Mouse (Mus musculus) intestine, postnatal 0 days (tissue): Measurements from ENCODE around the gene Ccdc73. TPM values are rescaled to one million over a fixed set of nuclear protein-coding genes. Genes with fewer than 3 reads are reported as not detected.
A peak's percentile ranks its signal among the peaks of the same experiment; 100 is the strongest.
"Not testable (repeated sequence)": the region's sequence is repeated elsewhere in the genome, so short reads cannot be mapped to it uniquely, and the experiment has no call there.

Source experiments
- ATAC-seq: fragments of 200-750 bp; cut with Nextera tagmentation; 2 replicates; pipeline ENCODE4 v1.8.0; 2017; ENCODE audit warnings: mild to moderate bottlenecking, moderate TSS enrichment, moderate library complexity
- H3K27ac ChIP-seq: fragments of 300-500 bp; sonication (generic); 2 replicates; pipeline ENCODE4 v1.5.1; 2014; ENCODE audit warnings: mild to moderate bottlenecking, low read depth, low read length, moderate library complexity
- H3K27me3 ChIP-seq: fragments of 300-500 bp; sonication (generic); replicated peaks from 2 replicates; pipeline ENCODE4 v1.6.1; 2014; ENCODE audit warnings: low read length, mixed read lengths; ENCODE audit not compliant: control insufficient read depth, insufficient read depth
- H3K36me3 ChIP-seq: fragments of 300-500 bp; sonication (generic); 2 replicates; pipeline ENCODE4 v1.6.1; 2014; ENCODE audit warnings: mild to moderate bottlenecking, moderate library complexity; ENCODE audit not compliant: control insufficient read depth, insufficient read depth
- H3K4me1 ChIP-seq: fragments of 300-500 bp; sonication (generic); replicated peaks from 2 replicates; pipeline ENCODE4 v1.6.1; 2014; ENCODE audit warnings: antibody characterized with exemption, low read length, mixed read lengths; ENCODE audit not compliant: control insufficient read depth, insufficient read depth
- H3K4me2 ChIP-seq: fragments of 300-500 bp; sonication (generic); replicated peaks from 2 replicates; pipeline ENCODE4 v1.6.1; 2014; ENCODE audit warnings: low read depth, mild to moderate bottlenecking, moderate library complexity
- H3K4me3 ChIP-seq: fragments of 300-500 bp; sonication (generic); 2 replicates; pipeline ENCODE4 v1.5.1; 2014; ENCODE audit warnings: low read depth, low read length
- H3K9ac ChIP-seq: fragments of 300-500 bp; sonication (generic); 2 replicates; pipeline ENCODE4 v1.6.1; 2014; ENCODE audit warnings: mild to moderate bottlenecking, low read depth, low read length
- H3K9me3 ChIP-seq: fragments of 300-500 bp; sonication (generic); 2 replicates; pipeline ENCODE4 v1.6.1; 2016; ENCODE audit warnings: mixed run types; ENCODE audit not compliant: control insufficient read depth
- CTCF ChIP-seq: sonication (generic); IDR thresholded peaks from 2 replicates; pipeline ENCODE4 v1.5.1; 2016; ENCODE audit warnings: low read depth, mild to moderate bottlenecking, control low read depth, antibody characterized with exemption, moderate library complexity
- WGBS: fragments of 180-500 bp; shearing (Covaris S2); extraction: QIAGEN DNeasy Blood & Tissue Kit; methylation state at CpG from one replicate; pipeline ENCODE4 v1.1.7; 2014; 5-methylcytosine and 5-hydroxymethylcytosine counted together
- polyA plus RNA-seq: library from polyadenylated mRNA; unstranded; fragments of >200 nt; fragmentation: Nextera tagmentation; extraction: Ambion mirVana; gene quantifications from 2 replicates; pipeline ENCODE4 v1.2.1, GENCODE M21; 2015

Ccdc73 gene
- polyA plus RNA-seq, 1 experiment from 2014 or later = 4.8 TPM

GRCm38 (mm10) chr2:104860426-104860825, 7.2 kb upstream of the Ccdc73 start:
- Histone ChIP-seq H3K9ac (no peak overlapping the region), H3K4me1 (no peaks in the 10 kb centered on the region), H3K9me3 (no peaks in the 10 kb centered on the region), H3K4me2 (no peak overlapping the region), H3K4me3 (no peak overlapping the region), H3K27me3 (no peaks in the 10 kb centered on the region), H3K36me3 (no peaks in the 10 kb centered on the region), H3K27ac (no peak overlapping the region)
- ATAC-seq = no peak
- no peak for TF ChIP-seq CTCF
- 76% methylated on average over 10 of the region's 10 CpGs for WGBS

- no peak for TF ChIP-seq CTCF
- WGBS = 62% methylated on average over 4 of the region's 4 CpGs
- Histone ChIP-seq H3K9me3 (no peaks in the 10 kb centered on the region), H3K9ac (no peak overlapping the region), H3K27me3 (no peaks in the 10 kb centered on the region), H3K36me3 (no peaks in the 10 kb centered on the region), H3K4me1 (no peaks in the 10 kb centered on the region), H3K27ac (no peak overlapping the region), H3K4me3 (no peak overlapping the region), H3K4me2 (no peak overlapping the region)
- ATAC-seq = peak; percentile 86
Observed at GRCm38 (mm10) chr2:104864176-104864860, 3.3 kb upstream of the Ccdc73 start.

- 66% methylated on average over 3 of the region's 3 CpGs for WGBS
- ATAC-seq = no peak
- no peak overlapping the region for H3K9ac ChIP-seq
Observed at GRCm38 (mm10) chr2:104869101-104869500, 1.5 kb downstream of the Ccdc73 start.

GRCm38 (mm10) chr2:104878794-104879193, 11.2 kb downstream of the Ccdc73 start:
- Histone ChIP-seq H3K9me3 (no peaks in the 10 kb centered on the region), H3K4me3 (no peak overlapping the region), H3K4me2 (no peak overlapping the region), H3K9ac (no peak overlapping the region), H3K36me3 (no peaks in the 10 kb centered on the region), H3K4me1 (no peaks in the 10 kb centered on the region), H3K27ac (no peak overlapping the region), H3K27me3 (no peaks in the 10 kb centered on the region)
- no peak for ATAC-seq
- 83% methylated on average over 8 of the region's 8 CpGs for WGBS
- no peak for TF ChIP-seq CTCF

More at GRCm38 (mm10) chr2:104869101-104869500, 1.5 kb downstream of the Ccdc73 start:
- Histone ChIP-seq H3K36me3 (no peaks in the 10 kb centered on the region), H3K4me1 (no peaks in the 10 kb centered on the region), H3K9me3 (no peaks in the 10 kb centered on the region), H3K27me3 (no peaks in the 10 kb centered on the region), H3K4me3 (no peak overlapping the region), H3K4me2 (no peak overlapping the region), H3K27ac (no peak overlapping the region)
- no peak for TF ChIP-seq CTCF

- Histone ChIP-seq H3K27ac (no peak overlapping the region), H3K9me3 (no peaks in the 10 kb centered on the region), H3K36me3 (no peaks in the 10 kb centered on the region), H3K9ac (no peak overlapping the region), H3K4me2 (no peak overlapping the region), H3K4me1 (no peaks in the 10 kb centered on the region), H3K4me3 (no peak overlapping the region), H3K27me3 (no peaks in the 10 kb centered on the region)
- no peak for ATAC-seq
- TF ChIP-seq CTCF = no peak
- 89% methylated on average over 18 of the region's 18 CpGs for WGBS
Observed at GRCm38 (mm10) chr2:104886109-104886508, 18.5 kb downstream of the Ccdc73 start.

GRCm38 (mm10) chr2:104887331-104887730, 19.7 kb downstream of the Ccdc73 start:
- H3K9me3 ChIP-seq, ATAC-seq, H3K9ac ChIP-seq, H3K36me3 ChIP-seq, H3K27ac ChIP-seq, H3K27me3 ChIP-seq, H3K4me3 ChIP-seq, H3K4me2 ChIP-seq, H3K4me1 ChIP-seq: not testable (repeated sequence)
- WGBS = 62% methylated on average over 2 of the region's 2 CpGs
